Mouse (Mus musculus): ENCODE measurements around the gene Lsamp.

DNA sequence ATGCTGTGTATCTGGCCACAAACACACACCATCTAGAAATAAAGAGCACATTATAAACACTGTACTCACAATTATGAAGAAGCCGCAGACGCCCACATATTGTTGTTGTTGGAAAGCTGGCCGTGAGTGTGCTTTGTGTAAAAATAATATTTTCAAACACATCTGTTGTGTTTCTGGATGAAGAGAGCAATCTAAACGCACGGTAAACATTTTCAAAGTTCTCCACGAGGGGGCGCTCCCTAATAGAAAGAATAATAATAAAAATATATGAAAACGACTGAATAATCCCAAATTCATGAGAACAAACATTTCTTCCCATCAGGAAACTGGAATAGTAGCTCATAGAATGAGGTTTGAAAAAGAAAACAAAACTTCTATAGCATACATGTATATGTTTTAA lies 482.4 kb downstream of the Lsamp start:
- no peak for TF ChIP-seq EP300 (IDR thresholded peaks at IDR 0.05; ENCODE audit: low read depth)
- TF ChIP-seq CTCF (IDR thresholded peaks at IDR 0.05; ENCODE audit: low read depth), result peak; percentile 16; the same call in 1 of the 2 replicates
